Mouse (Mus musculus): ENCODE measurements around the gene Armc9.

Gene Armc9

GRCm38 (mm10) chr1:86154133-86154823 is at the start of gene Armc9:
Gene Armc9, plus strand, starts transcription at chr1:86154780.
- DNase-seq: peak; percentile 95 to 96

- DNase-seq: no peak
Observed at GRCm38 (mm10) chr1:86105054-86105453, 49.5 kb upstream of the Armc9 start.

DNA sequence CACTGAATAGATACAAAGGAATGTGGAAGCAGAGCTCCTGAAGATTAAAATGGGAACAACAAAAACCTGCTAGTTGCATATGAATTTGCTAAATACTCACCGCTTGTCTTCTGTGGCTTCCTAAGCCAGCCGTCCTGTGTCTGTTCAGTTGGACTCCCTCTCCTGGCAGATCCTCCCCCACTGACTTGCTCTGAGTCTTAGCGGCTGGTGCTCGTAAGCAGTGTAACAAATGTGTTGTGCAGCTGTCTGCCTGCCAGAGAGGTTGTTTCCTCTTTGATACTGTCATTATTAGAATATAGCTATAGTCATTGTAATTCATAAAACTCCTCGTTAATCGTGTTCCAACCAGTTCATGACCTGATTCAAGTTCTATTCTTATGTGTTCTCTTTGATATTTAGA is 42.8 kb upstream of the Armc9 start, which contains the start of gene Htr2b:
Gene Htr2b, minus strand, starts transcription at position 192 of the 400 bp plus-strand sequence.
- peak; percentile 4 to 6 for DNase-seq

DNA sequence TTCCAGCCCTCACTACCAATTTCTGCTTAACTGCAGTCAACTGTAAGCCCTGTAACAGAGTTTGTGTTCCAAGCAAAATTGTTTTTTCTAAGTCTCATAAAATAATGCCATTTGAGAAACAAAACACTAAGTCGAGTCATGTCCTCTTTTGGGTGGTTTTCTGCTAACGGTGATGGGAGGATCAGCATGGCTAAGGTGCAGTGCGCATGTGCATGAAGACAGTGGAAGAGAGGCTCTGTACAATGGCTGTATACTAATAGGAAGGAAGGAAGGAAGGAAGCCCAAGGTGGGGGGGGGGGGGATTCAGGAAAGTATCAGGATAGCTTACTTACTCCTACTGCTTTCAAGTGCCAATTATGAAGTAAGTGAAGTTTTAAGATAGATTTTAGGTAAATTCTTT is 40.4 kb upstream of the Armc9 start:
- DNase-seq: peak in 1 of 2 experiments; percentile 5

DNA sequence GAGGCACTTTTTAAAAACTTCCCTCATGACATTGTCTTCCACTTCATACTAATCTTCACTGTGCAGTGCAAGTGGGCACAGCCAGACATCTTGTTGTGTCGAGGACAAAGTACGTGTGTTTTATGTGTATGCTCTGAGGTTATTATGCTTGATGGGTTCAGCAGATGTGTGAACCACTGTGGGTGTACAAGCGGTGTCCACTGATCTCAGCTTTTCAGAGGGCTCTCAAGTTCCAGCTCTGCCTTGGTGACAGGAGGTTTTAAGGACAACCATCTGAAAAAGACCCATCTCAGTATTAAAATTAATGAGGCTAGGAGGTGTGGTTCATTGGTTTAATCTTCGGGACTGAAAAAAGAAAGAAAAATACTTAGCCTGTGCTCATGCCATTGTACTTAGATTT is 35.0 kb upstream of the Armc9 start:
- no peak for DNase-seq

DNA sequence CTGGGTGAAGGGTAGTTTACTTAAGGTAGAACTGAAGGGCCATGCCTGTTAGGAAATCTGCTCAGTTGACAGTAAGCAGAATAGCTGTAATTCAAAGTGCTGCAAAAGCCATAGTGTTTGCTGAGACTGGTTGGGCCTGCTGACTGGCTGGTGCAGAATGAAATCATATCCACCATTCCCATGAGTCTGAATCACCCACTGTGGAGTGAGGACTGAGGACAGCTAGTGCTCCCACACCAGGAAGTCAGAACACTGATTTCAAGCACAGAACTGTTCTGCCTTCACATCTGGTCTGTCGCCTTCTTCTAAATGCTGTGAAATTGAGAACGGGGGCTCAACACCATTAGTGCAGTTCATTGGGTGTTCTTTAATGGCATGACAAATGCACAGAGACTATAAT is 28.5 kb upstream of the Armc9 start:
- no peak for DNase-seq

DNA sequence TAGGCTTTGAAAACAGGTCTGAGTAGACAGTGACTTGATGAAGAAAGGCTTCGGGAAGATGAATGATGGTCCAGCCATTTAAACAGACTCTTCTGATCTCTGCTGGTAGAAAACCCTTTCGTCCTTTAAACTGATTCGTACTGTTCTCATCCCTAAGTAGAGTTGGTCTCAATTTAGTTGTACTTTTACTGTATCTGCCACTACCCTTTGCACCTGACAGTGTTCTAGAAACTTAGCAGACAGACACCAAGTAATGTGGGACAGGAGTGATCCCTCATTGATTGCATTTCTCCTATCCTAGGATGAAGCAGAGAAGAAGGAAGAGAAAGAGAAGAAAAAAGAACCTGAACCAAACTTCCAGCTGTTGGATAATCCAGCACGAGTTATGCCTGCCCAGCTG is 21.2 kb upstream of the Armc9 start, which contains the start of gene Gm21972:
Gene Gm21972, plus strand, starts transcription at position 301 of the 400 bp plus-strand sequence.
- no peak for DNase-seq

GRCm38 (mm10) chr1:86135315-86135714 is 19.3 kb upstream of the Armc9 start:
- no peak for DNase-seq

GRCm38 (mm10) chr1:86141081-86141480 is 13.5 kb upstream of the Armc9 start:
- DNase-seq: no peak

DNA sequence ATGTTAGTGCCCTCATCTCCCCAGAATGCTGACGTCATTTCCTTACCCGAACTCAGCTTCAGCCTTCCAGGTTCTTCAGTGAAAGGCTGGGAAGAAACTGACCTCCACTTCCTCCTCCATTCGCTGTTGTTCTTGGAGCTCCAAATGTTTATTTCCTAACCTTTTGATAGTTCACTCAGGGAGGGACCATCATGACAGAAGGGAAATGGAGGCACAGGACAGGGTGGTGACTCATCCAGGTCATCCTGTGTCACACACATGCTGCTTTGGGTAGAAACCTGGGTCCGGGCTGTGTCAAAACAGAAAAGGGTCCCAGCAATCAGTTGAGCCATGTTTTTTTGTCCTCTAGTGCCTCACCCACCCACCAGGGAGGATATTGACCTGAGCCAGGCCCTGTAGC is 11.4 kb upstream of the Armc9 start:
- no peak for DNase-seq

GRCm38 (mm10) chr1:86144001-86144944 is 10.3 kb upstream of the Armc9 start:
- DNase-seq: no peak

GRCm38 (mm10) chr1:86146293-86146692 is 8.3 kb upstream of the Armc9 start:
- DNase-seq: no peak

- DNase-seq: no peak
Observed at GRCm38 (mm10) chr1:86147557-86147956, 7.0 kb upstream of the Armc9 start.

- DNase-seq: no peak
Observed at GRCm38 (mm10) chr1:86148161-86148560, 6.4 kb upstream of the Armc9 start.

DNA sequence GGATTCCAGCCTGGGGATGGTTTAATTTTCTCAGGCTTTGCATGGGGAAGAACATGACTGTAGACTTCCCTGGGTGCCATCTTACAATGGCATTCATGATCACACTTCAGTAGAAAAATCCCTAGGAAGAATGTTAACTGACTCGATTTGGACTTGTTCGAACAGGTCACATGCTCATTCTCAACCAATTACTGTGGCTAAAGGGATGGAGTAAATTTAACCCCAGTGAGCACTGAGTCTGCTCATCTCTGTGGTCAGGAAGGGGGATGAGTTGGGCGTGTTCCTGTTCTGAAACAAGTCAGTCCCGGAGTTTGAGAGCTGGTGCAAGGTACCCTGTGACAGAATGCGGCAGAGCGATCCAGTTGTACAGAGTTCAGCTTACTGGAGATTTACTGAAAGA is 3.7 kb upstream of the Armc9 start:
- no peak for DNase-seq

GRCm38 (mm10) chr1:86151376-86151775 is 3.2 kb upstream of the Armc9 start:
- no peak for DNase-seq

GRCm38 (mm10) chr1:86152618-86153017 is 2.0 kb upstream of the Armc9 start:
- DNase-seq: peak in 1 of 2 experiments; percentile 36

DNA sequence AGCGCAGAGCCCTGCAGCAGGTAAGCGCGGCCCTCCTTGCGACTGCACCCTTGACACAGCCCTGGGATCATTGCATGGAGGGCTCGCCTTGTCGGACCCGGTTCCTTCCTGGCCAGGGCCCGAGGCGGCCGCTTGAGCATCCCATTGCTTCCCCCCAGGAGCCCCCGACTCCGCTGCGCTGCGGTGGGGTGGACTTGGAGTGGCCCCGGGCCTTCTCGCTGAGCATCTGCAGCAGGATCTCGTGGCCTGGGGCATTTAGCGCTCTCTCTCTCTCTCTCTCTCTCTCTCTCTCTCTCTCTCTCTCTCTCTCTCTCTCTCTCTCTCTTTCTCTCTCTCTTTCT is 214 bp downstream of the Armc9 start:
- no peak for DNase-seq

DNA sequence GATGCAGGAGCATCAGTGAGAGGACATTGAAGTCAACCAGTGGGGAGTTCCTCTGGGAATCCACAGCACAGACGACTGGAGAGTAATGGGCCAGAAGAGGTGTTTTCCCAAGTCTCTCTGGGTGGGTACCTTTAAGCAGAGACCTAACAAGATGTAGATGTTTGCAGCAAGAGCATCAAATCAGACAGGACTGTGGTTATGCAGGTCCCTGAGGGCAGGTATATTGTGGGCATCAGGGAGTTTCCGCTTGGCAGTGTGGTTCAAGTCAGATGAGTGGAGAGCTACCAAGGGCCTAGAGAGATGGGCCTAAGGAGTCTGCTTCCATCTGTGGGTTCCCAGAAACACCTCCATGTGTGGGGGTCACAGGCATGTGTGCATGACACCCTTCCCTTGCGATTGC is 1.5 kb downstream of the Armc9 start:
- DNase-seq: no peak

GRCm38 (mm10) chr1:86156595-86156994 is 2.0 kb downstream of the Armc9 start:
- DNase-seq: no peak

DNA sequence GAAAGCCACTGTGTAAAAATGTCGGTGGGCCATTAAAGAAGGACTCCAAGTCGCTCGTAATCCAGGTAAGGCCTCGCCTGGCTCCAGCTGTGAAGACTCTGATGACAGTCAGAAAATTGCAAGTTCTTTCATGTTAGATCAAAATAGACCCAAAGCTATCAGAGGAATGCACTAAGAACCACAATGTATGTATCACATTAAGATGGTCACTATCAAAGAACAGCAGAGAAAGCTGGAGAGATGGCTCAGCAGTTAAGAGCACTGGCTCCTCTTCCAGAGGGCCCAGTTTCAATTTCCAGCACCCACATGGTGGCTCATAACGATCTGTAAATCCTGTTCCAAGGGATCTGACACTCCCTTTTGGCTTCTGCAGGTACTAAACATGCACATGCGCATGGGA is 5.5 kb downstream of the Armc9 start:
- no peak for DNase-seq

DNA sequence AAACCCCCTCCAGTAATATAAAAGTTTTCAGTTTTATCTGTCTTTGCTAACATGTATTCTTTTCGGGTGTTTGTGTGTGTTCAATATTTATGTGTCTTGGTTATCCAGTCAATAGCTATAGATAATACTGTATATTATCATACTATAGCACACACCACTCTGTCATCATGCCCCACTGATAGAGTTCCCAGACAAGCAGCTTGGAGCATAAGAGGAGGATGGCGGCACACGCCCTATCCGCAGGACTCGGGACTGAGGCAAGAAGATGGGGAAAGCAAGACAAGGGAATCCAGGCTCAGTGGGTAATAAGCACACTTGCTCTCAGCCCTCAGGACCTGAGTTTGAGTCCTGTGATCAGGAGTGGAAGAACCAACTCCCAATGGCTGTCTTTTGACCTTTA is 5.9 kb downstream of the Armc9 start:
- DNase-seq: no peak

- no peak for DNase-seq
Observed at GRCm38 (mm10) chr1:86161061-86161460, 6.5 kb downstream of the Armc9 start.

GRCm38 (mm10) chr1:86174602-86175001 is 20.0 kb downstream of the Armc9 start:
- DNase-seq: no peak

Measured in kidney, adult 8-10 months (tissue).